Mouse (Mus musculus) kidney, embryonic 16.5 days (tissue): ENCODE measurements around the gene Ccdc9. TPM values are rescaled to one million over a fixed set of nuclear protein-coding genes. Genes with fewer than 3 reads are reported as not detected.
A peak's percentile ranks its signal among the peaks of the same experiment; 100 is the strongest.

Experiments
- ATAC-seq: fragments of 200-750 bp; cut with Nextera tagmentation; 2 replicates; pipeline ENCODE4 v1.8.0; 2017; ENCODE audit warnings: moderate TSS enrichment; ENCODE audit not compliant: low FRiP score, low TSS enrichment
- H3K27ac ChIP-seq: fragments of 300-500 bp; sonication (generic); 2 replicates; pipeline ENCODE4 v1.5.1; 2014; ENCODE audit warnings: low read length
- H3K27me3 ChIP-seq: fragments of 300-500 bp; sonication (generic); 2 replicates; pipeline ENCODE4 v1.6.1; 2014; ENCODE audit warnings: low read length, control low read depth, mixed read lengths; ENCODE audit not compliant: insufficient read depth
- H3K36me3 ChIP-seq: fragments of 300-500 bp; sonication (generic); 2 replicates; pipeline ENCODE4 v1.6.1; 2014; ENCODE audit warnings: low read length, control low read depth, mixed read lengths; ENCODE audit not compliant: insufficient read depth
- H3K4me1 ChIP-seq: fragments of 300-500 bp; sonication (generic); 2 replicates; pipeline ENCODE4 v1.6.1; 2014; ENCODE audit warnings: low read length, control low read depth, mixed read lengths; ENCODE audit not compliant: insufficient read depth
- H3K4me2 ChIP-seq: fragments of 300-500 bp; sonication (generic); replicated peaks from 2 replicates; pipeline ENCODE4 v1.6.1; 2014; ENCODE audit warnings: low read depth, low read length
- H3K4me3 ChIP-seq: fragments of 300-500 bp; sonication (generic); 2 replicates; pipeline ENCODE4 v1.5.1; 2014; ENCODE audit warnings: mild to moderate bottlenecking, low read length
- H3K9ac ChIP-seq: fragments of 300-500 bp; sonication (generic); replicated peaks from 2 replicates; pipeline ENCODE4 v1.6.1; 2014; ENCODE audit warnings: low read length
- H3K9me3 ChIP-seq: fragments of 300-500 bp; sonication (generic); 2 replicates; pipeline ENCODE4 v1.6.1; 2016; ENCODE audit warnings: low read length, control low read depth
- WGBS: fragments of 180-500 bp; shearing (Covaris S2); extraction: QIAGEN DNeasy Blood & Tissue Kit; methylation state at CpG from one replicate; pipeline ENCODE4 v1.1.7; 2014; 5-methylcytosine and 5-hydroxymethylcytosine counted together
- polyA plus RNA-seq: library from polyadenylated mRNA; unstranded; fragments of >200 nt; fragmentation: Nextera tagmentation; extraction: Ambion mirVana; gene quantifications from 2 replicates; pipeline ENCODE4 v1.2.1, GENCODE M21; 2015

Gene Ccdc9
- 30.9 and 31.2 TPM in 2 replicates for polyA plus RNA-seq

- Histone ChIP-seq H3K27ac (peak within 1 kb of the TSS; percentile 99), H3K4me3 (peak within 1 kb of the TSS; percentile 76), H3K36me3 (peaks cover 26% of the 10 kb centered on the region), H3K9ac (peak within 1 kb of the TSS; percentile 88), H3K4me2 (peak within 1 kb of the TSS; percentile 82), H3K27me3 (no peaks in the 10 kb centered on the region), H3K4me1 (peaks cover 11% of the 10 kb centered on the region; the same call in 1 of the 2 replicates), H3K9me3 (no peaks in the 10 kb centered on the region)
- peak; percentile 92 for ATAC-seq
- 0% methylated on average over 56 of the region's 70 CpGs for WGBS
Measured at GRCm38 (mm10) chr7:16286026-16286961, at the start of gene Ccdc9. Gene Ccdc9 (minus strand): TSS chr7:16286795.

- no peak overlapping the region for H3K9ac ChIP-seq
- H3K4me3 ChIP-seq, result no peak overlapping the region
- no peak overlapping the region for H3K4me2 ChIP-seq
- 0 out of 2 replicates have a peak, but pooled peaks cover 5% of the 10 kb centered on the region for H3K4me1 ChIP-seq
- no peak overlapping the region for H3K27ac ChIP-seq
- H3K36me3 ChIP-seq, result peaks cover 46% of the 10 kb centered on the region
- H3K27me3 ChIP-seq, result no peaks in the 10 kb centered on the region
- no peak for ATAC-seq
- 58% methylated on average over 3 of the region's 3 CpGs for WGBS
- no peaks in the 10 kb centered on the region for H3K9me3 ChIP-seq
Measured at GRCm38 (mm10) chr7:16329146-16329545, 42.6 kb upstream of the Ccdc9 start.

GRCm38 (mm10) chr7:16326607-16326971, 40.0 kb upstream of the Ccdc9 start:
- Histone ChIP-seq H3K4me2 (no peak overlapping the region), H3K4me3 (no peak overlapping the region), H3K27me3 (no peaks in the 10 kb centered on the region), H3K36me3 (peaks cover 31% of the 10 kb centered on the region), H3K9me3 (no peaks in the 10 kb centered on the region), H3K9ac (no peak overlapping the region), H3K27ac (no peak overlapping the region), H3K4me1 (0 out of 2 replicates have a peak, but pooled peaks cover 5% of the 10 kb centered on the region)
- WGBS, result 88% methylated on average over 2 of the region's 2 CpGs
- ATAC-seq, result peak; percentile 3; the same call in 1 of the 2 replicates

GRCm38 (mm10) chr7:16325920-16326606, 39.5 kb upstream of the Ccdc9 start:
- ATAC-seq, result peak; percentile 82
- Histone ChIP-seq H3K9ac (no peak overlapping the region), H3K36me3 (peaks cover 31% of the 10 kb centered on the region), H3K4me3 (no peak overlapping the region), H3K4me1 (0 out of 2 replicates have a peak, but pooled peaks cover 5% of the 10 kb centered on the region), H3K27me3 (no peaks in the 10 kb centered on the region), H3K9me3 (no peaks in the 10 kb centered on the region), H3K27ac (peak overlapping the region; percentile 41), H3K4me2 (no peak overlapping the region)
- 11% methylated on average over 8 of the region's 8 CpGs for WGBS

- Histone ChIP-seq H3K4me3 (no peak overlapping the region), H3K4me1 (0 out of 2 replicates have a peak, but pooled peaks cover 5% of the 10 kb centered on the region), H3K4me2 (no peak overlapping the region), H3K36me3 (peaks cover 22% of the 10 kb centered on the region), H3K27me3 (no peaks in the 10 kb centered on the region), H3K9me3 (no peaks in the 10 kb centered on the region), H3K9ac (no peak overlapping the region), H3K27ac (no peak overlapping the region)
- 57% methylated on average over 7 of the region's 7 CpGs for whole genome bisulfite sequencing
- no peak for ATAC-seq
Measured at GRCm38 (mm10) chr7:16324661-16325060, 38.1 kb upstream of the Ccdc9 start.

- no peaks in the 10 kb centered on the region for H3K4me1 ChIP-seq
- no peaks in the 10 kb centered on the region for H3K9me3 ChIP-seq
- H3K4me2 ChIP-seq, result no peak overlapping the region
- no peak overlapping the region for H3K27ac ChIP-seq
- ATAC-seq, result no peak
- no peaks in the 10 kb centered on the region for H3K27me3 ChIP-seq
- no peaks in the 10 kb centered on the region for H3K36me3 ChIP-seq
- H3K4me3 ChIP-seq, result no peak overlapping the region
- H3K9ac ChIP-seq, result no peak overlapping the region
- WGBS, result 93% methylated on average over 6 of the region's 6 CpGs
Measured at GRCm38 (mm10) chr7:16320479-16320878, 33.9 kb upstream of the Ccdc9 start.

GRCm38 (mm10) chr7:16319216-16319615, 32.6 kb upstream of the Ccdc9 start:
- H3K36me3 ChIP-seq, result no peaks in the 10 kb centered on the region
- no peaks in the 10 kb centered on the region for H3K27me3 ChIP-seq
- no peaks in the 10 kb centered on the region for H3K9me3 ChIP-seq
- WGBS, result 90% methylated on average over 4 of the region's 4 CpGs
- H3K27ac ChIP-seq, result no peak overlapping the region
- H3K9ac ChIP-seq, result no peak overlapping the region
- no peaks in the 10 kb centered on the region for H3K4me1 ChIP-seq
- no peak overlapping the region for H3K4me3 ChIP-seq
- no peak for ATAC-seq
- H3K4me2 ChIP-seq, result no peak overlapping the region

- Histone ChIP-seq H3K4me3 (no peak overlapping the region), H3K4me2 (no peak overlapping the region), H3K27ac (no peak overlapping the region), H3K9ac (no peak overlapping the region), H3K36me3 (no peaks in the 10 kb centered on the region), H3K27me3 (no peaks in the 10 kb centered on the region), H3K4me1 (peaks cover 12% of the 10 kb centered on the region), H3K9me3 (no peaks in the 10 kb centered on the region)
- no peak for ATAC-seq
- 85% methylated on average over 14 of the region's 14 CpGs for WGBS
Measured at GRCm38 (mm10) chr7:16317094-16317493, 30.5 kb upstream of the Ccdc9 start.

- Histone ChIP-seq H3K27ac (no peak overlapping the region), H3K27me3 (no peaks in the 10 kb centered on the region), H3K9ac (no peak overlapping the region), H3K4me1 (peaks cover 30% of the 10 kb centered on the region), H3K4me2 (no peak overlapping the region), H3K9me3 (no peaks in the 10 kb centered on the region), H3K4me3 (no peak overlapping the region), H3K36me3 (no peaks in the 10 kb centered on the region)
- 46% methylated on average over 4 of the region's 4 CpGs for WGBS
- no peak for ATAC-seq
Measured at GRCm38 (mm10) chr7:16315222-16315759, 28.7 kb upstream of the Ccdc9 start.
